Mouse (Mus musculus): ENCODE data around the gene Gm49403.
A peak's percentile ranks its signal among the peaks of the same experiment; 100 is the strongest.
"Not testable (repeated sequence)": the region's sequence is repeated elsewhere in the genome, so short reads cannot be mapped to it uniquely, and the experiment has no call there.

The Gm49403 gene

DNA sequence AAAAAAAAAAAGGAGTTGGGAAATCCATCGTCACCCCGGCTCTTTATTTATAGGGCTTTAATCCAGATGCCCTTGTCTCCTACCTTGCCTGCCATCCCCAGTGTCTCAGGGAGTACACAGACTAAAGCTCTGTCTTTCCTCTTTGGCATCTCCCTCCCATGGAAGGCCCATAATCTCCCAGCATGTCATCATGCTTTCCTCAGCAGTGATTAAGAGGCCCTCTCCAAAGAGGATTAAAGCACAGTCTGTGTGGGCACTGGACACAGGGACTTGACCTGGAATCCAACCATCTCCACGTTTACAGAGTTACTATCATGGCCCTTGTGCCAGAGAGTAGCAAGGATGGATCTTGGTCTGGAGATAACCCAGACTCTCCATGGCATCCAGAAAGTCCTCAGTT, at the start of gene Gm49403, which contains the start of gene Lbhd1:
Gene Gm49403, plus strand, starts transcription at position 315 of the 400 bp plus-strand sequence.
Gene Lbhd1, plus strand, starts transcription at position 117 of the 400 bp plus-strand sequence.
- no peak for DNase-seq

DNA sequence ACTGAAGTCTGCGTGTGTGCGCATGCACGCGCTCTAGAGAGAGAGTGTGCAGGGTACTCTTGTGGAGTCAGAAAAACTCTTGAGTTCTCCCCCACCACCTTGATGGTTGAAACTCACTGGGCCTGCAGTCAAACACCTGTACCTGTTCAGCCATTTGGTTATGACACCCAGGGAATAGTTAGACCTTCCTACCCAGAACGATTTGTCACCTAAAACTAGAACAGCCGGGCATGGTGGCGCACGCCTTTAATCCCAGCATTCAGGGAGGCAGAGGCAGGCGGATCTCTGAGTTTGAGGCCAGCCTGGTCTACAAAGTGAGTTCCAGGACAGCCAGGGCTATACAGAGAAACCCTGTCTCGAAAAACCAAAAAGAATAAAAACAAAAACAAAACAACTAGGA, 47.4 kb upstream of the Gm49403 start:
- DNase-seq = not testable (repeated sequence)

DNA sequence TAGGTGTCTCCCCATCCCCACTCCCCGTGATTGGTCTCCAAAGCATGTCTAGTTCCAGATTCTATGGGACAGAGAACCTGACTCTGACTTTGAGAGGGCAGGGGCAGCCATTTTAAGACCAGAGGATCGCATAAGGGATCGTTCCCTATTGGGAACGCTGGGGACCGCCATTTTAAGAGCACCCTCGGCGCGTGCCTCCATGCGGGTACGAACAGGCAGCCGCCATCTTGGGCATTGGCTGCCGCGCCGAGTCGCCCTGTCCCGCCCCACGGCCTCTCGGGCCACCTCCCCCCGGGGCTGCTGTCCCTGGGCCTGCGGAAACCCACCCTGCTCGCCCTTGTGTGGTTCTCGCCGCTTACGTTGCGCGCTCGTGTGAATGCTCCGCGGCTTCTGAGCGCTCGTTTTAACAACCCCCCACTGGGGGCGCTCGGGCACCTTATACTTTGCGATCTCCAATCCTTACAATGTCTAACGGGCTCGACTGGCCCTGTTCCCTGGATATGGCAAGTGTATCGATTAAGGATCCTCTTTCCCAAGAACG, 46.4 kb upstream of the Gm49403 start, which contains the start of gene Bscl2:
Gene Bscl2, plus strand, starts transcription at position 217 of the 541 bp plus-strand sequence.
- DNase-seq = peak; percentile 90 to 93

DNA sequence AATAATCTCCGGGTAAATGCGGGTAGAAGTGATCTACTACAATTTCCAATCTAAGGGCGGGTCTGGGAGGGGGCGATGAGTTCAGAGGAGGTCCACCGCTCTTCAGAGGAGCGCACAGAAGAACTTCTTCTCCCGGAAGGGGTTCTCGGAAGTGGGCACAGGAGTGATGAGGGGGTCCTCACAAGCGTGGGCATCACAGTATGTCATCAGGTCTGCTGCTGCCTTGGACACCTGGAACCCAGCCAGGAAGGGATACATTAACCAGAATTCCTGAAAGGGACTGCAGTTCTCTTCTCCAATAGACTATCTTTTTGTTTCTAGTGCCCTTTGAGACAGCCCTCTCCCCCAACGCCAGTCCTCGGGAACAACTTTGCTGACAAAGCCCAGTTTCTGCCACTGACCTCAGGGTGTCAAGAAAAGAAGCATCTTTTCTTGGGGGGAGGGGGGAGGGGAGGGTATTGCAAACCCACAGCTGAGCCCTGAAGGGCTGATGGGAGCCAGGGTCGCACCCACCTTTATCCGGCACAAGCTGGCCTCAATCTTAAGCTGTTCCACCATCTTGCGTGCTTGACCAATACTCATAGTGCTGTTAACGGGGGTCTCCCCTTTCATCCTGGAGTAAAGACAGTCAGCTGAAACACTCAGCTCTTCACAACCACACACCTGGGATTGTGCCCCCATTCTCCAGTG, 45.5 kb upstream of the Gm49403 start:
- peak; percentile 60 to 72 for DNase-seq

DNA sequence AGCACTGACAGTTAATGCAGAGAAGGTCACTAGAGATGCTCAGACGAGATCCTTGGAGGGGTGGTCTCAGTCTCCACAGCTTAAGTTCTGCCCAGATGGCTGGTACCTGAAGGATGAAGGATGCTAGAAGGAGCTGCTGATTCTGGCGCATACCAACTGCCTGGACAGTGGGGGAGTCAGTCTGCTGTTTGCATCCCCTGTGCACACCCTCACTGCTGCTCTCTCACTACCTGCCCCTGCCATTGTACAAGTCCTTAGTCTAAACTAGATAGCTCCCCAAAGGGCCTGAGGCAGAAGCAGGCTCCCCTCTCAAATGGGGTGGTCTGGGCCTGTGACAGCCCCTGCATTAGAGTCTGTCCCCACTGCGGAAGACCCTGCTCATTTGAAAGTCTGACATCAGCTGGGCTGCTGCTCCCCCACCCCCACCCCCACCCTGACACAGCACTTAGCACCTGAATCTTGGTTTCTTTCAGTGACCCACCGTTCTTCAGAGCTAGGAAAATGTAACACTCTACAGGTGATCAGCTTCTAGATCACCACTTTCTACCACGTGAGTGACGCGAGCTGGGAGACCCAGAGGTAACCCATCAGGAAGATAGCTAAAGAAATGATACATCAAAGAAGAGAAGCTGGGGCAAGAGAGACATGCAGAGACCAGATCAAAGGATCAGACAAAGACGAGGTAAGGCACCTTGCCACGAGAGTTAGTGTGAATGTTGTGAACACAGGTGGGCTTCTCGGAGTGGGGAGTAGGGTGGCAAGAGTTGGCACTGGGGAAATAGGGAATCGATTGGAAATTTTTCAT, 44.4 kb upstream of the Gm49403 start, which contains the start of gene Gng3:
Gene Gng3, minus strand, starts transcription at position 92 of the 805 bp plus-strand sequence.
- peak in 1 of 2 experiments; percentile 46 for DNase-seq

DNA sequence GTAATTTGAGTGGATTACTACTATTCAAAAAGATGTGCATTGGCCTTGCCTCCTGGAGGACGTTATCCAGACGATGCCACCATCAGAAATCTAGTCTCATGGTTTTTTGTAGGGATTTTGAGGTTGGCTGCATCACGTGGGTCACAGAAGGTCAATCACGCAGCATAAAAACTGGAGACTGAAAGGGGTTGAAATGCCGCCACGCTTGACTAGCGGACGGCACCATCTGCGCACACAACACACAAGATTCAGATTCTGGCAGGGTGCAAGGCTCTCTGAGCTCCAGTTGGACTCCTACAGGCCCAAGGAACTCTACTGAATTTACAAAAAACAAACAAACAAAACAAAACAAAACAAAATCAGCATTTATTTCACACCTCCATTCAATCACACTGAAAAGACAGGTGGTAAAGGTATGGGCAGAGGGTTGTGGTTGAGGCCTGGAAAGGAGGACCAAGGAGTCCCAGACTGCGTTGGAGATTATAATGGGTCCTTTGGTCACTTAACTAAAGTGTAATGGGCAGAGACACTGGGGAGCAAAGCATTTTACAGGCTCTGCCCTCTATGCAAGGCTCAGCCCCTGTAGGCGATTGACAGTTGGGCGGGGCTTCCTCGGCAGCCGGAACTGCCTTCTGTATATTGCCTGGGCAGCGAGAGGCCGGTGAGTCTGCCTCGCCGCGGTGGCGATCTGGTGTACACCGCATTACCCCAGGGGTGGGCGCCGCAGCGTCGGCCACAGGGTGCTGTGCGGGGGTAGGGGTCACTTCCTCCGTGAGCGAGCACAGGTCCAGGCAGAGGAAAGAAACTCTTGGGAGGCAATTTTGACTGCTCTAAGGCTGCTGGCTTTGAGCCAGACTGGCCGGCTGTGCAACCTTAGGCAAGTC, 43.6 kb upstream of the Gm49403 start:
- DNase-seq = peak; percentile 84 to 90

DNA sequence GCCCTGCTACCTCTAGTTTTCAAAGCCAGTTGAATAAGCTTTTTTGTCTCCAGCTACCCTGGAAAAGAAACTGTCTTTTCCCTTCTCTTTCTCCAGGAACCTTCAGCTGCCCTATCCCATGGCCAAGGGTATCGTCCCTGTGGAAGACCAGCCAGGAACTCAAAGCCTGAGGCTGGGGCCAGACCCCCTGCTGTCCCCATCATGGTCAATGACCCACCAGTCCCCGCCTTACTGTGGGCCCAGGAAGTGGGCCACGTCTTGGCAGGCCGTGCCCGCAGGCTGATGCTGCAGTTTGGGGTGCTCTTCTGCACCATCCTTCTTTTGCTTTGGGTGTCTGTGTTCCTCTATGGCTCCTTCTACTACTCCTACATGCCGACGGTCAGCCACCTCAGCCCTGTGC, 42.7 kb upstream of the Gm49403 start:
- DNase-seq = no peak

DNA sequence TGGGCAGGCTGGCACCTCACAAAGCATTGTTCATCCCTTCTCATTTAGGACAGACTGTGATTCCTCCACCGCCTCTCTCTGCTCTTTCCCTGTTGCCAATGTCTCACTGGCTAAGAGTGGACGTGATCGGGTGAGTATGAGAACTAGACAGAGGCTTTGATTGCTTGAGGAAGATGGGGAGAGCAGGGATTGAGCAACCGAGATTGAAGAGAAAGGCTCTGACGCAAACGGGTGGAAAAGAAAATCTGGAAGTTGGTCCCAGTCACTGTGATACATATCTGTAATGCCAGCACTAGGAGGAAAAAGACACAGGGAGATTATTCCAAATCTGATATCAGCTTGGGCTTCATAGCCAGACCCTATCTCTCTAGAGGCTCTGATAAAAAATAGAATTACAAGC, 40.8 kb upstream of the Gm49403 start:
- DNase-seq = no peak

DNA sequence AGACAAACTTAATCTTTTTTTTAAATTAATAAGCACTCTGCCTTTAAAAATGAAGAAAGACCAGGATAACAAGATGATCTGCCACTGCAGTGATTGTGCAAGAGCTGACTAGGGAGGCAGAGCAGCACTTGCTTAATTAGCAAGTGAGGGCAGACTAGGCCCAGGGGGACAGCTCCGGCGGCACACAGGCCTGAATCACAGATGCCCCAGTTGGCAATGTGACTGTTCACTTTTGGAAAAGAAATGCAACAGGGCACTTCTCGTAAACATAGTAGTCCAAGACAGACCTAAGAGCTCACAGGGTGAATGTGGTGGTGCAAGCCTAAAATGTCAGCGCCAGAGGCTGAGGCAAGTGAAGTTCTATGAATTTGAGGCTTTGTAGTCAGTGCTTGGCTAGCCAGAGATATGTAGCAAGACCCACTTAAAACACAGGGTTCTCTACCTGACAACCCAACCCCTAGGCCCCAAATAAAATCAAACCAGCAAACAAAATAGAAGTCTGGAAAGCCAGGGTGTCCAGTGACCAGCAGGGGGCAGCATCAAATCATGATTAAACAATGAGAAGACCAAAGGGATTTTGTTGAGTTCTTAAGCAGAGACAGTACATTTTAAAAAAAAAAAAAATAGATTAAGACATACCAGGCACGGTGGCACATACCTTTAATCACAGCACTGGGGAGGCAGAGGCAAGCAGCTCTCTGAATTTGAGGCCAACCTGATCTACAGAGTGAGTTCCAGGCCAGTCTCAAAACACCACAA, 39.2 kb upstream of the Gm49403 start:
- peak; percentile 89 to 90 for DNase-seq

DNA sequence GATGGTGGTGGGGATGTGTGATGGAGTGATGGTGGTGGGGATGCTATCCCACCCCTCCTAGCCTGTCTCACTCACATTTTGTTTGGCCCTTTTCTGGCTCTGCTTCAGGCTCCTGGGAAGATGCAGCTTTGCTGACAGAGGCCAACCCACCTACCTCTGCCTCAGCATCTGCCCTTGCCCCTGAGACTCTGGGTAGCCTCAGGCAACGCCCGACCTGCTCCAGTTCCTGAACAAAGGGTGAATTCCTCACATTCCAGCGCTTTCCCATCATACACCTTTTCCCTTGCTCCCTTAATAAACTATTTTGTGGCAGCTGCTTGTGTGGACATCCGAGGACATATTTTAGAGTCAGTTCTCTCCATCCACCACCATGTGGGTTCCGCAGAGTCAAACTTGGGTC, 35.4 kb upstream of the Gm49403 start:
- no peak for DNase-seq

DNA sequence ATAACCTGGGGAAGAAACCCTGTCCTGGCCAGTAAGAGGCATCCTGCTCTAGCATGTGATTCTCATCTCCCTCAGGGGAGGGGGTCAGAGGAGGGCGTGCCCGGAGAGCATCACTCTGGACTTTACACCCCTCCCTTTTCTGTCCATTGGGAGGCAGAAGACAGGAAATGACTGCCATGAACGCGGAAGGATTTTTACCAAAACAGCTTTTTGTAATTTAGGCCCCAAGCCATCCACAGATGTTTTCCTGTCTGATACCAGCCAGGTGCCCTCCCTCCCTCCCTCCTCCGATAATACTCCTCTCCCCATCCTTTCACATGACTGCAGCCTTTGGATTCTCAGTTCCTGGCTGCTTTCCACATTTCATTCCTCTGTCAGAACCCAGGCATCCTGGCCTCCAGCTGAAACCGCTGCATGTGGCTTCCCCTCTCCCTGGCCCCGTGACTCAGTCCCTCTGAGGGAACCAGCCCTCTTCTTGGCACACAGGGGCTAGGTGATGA, 33.3 kb upstream of the Gm49403 start, which contains the start of gene Lrrn4cl:
Gene Lrrn4cl, plus strand, starts transcription at position 367 of the 500 bp plus-strand sequence.
- DNase-seq = peak; percentile 45 to 75

DNA sequence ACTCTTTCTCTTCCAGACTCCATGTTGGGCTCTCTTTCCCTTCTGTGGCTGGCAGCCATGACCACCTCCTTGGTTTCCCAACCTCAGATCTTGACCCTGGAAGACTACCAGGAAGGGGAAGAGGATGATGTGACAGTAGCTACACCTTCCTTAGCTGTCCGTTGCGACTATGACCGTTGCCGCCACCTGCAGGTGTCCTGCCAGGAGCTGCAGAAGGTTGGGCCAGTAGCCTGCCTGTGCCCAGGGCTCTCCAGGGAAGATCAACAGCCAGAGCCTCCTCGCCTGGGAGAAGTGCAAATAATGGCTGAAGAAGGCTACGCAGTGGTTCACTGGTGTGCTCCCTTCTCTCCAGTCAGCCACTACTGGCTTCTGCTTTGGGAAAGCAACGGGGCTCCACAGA, 32.1 kb upstream of the Gm49403 start:
- DNase-seq = no peak

DNA sequence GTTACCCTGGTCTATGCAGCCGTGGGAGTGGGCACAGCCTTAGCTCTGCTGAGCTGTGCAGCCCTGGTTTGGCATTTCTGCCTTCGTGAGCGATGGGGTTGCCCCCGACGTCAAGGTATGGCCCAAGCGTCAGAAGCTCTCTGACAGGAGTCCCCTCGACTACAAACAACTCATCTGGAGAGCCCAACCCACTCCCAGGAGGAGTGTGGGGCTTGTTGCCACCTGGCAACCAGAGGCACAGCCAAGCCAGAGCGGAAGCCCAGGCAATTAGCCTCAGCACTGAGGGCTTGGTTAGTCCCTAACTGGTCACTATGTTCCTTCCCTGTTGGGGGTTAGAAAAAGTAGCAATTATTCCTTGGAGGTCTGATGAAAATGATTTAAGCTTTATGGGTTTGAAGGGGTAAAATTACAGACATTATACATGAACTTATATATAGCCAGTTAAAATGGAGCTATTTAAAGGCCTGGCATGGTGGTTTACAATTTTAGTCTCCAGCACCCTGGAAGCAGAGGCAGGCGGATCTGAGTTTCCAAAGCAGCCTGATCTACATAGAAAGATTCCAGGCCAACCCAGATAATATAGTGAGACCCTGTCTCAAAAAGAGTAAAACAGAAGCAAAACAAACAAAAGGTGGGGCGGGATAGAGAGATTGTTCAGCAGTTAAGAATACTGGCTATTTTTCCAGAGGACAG, 31.3 kb upstream of the Gm49403 start:
- no peak for DNase-seq

DNA sequence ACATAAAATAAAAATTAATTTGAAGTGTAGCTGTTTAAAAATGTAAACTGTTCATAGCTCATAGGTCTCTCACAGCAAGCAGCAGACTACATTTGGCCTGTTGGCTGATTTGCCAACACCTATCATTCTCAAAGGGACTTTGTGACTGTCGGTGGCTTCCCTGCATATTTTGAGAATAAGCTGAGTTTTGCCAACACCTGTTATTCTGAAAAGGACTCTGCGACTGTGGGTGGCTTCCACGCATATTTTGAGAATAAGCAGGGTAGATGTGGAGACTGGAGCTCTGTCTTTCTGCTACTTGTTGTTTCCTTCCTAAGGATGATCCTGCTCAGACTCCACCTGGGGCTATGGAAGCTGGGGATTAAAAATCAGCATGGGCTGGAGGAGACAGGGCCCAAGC, 30.6 kb upstream of the Gm49403 start:
- DNase-seq = no peak

DNA sequence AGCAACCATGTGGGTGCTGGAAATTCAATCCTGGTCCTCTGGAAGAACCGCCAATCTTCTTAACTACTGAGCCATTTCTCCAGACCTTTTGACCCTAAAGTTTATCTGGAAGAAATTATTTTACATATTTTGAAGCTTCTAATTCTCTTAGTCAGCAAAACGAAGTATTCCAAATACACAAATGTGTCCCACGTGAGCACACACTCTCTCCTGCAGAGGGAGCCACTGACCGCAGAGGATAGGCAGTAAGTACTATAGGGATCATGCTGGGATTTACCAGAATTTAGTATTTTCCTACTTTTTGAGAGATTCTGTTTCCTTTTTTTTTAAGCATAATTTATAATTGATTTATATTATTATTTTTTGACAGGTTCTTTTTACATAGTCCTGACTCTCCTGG, 26.0 kb upstream of the Gm49403 start:
- DNase-seq = peak; percentile 73 to 81

DNA sequence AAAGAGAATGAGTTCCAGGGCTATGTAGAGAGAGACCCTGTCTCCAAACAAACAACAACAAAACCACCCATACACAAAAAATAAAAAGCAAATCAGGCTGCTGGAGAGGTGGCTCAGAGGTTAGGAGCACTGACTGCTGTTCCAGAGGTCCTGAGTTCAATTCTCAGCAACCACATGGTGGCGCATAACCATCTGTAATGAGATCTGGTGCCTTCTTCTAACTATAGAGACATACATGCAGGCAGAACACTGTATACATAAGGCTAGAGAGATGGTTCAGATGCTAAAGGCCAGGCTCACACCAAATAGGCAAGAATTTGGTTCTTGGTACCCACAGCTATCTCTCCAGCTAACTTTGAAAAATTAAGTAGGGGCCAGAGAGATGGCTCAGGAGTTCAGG, 24.7 kb upstream of the Gm49403 start:
- peak in 1 of 2 experiments; percentile 45 for DNase-seq

DNA sequence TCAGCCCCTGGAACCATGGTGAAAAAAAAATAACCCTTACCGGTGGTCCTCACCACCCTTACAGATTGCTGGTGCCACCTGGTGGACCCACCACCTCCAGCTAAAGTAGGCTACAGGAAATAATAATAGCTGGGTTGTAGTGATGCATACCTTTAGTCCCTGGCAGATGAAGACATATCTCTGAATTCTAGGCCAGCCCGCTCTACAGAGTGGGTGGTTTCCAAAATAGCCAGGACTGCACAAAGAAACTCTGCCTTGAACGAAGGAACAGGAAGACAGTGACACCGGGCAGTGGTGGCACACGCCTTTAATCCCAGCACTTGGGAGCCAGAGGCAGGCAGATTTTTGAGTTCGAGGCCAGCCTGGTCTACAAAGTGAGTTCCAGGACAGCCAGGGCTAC, 19.5 kb upstream of the Gm49403 start:
- DNase-seq = no peak

DNA sequence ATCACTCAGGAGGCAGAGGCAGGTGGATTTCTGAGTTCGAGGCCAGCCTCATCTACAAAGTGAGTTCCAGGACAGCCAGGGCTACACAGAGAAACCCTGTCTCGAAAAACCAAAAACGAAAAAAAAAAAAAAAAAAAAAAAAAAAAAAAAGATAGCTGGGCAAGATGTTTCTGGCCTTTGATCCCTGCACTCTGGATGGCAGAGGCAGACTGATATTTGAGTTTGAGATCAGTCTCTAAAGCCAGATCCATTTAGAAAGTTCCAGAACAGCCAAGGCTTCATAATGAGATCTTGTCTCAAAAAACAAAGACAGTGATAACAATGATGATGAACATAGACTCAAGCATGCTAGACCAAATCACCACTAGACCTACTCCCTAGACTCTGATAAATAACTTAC, 13.3 kb upstream of the Gm49403 start:
- not testable (repeated sequence) for DNase-seq

DNA sequence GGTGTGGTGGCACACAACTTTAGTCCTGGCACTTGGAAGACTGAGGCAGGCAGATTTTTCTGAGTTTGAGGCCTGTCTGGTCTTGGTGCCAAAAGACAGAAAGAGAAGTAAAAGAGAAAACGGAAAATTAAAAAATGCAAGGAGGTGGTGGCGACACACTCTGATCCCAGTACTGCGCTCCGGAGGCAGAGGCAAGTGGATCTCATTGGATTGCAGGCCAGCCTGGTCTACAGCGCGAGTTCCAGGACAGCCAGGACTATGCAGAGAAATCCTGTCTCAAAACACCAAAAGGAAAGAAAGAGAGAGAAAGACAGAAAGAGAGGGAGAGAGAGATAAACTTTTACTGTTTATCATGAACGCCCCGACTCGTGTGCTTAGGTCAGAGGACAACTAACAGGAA, 12.9 kb upstream of the Gm49403 start:
- no peak for DNase-seq

DNA sequence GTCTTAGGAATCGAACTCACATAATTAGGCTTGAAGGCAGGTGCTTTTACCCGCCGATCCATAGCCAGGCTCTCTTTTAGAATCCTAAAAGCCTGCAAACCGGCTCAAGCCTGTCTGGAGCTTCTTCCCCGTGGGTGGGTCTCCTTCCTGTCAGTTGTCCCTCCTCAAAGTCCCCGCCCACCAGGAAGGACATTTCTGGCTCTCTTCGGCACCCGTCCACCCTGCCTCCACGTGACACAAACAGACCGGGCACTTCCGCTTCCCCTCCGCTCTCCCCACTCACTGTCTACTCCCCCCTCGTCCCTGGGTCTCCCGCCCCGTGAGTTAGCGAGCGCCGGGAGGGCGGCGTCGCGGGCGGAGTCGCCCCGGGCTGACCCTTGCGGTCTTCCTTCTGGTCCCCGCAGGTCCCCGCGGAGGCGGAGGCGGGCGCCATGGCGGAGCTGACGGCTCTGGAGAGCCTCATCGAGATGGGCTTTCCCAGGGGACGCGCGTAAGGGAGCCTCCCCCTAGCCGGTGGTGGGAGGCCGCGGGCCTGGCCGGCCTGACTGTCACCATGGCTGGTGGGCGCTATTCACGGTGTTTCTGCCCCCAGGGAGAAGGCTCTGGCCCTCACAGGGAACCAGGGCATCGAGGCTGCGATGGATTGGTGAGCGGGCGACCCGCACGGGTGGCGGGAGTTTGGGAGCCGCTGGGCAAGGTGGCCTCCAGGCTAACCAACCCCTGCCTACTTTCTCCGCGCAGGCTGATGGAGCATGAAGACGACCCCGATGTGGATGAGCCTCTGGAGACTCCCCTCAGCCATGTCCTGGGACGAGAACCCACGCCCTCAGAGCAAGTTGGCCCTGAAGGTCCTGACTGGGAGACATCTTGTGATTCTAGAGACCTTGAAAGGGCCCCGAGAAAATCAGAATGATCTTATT, 12.2 kb upstream of the Gm49403 start, which contains the start of gene Ubxn1:
Gene Ubxn1, plus strand, starts transcription at position 230 of the 920 bp plus-strand sequence.
- DNase-seq = peak; percentile 95 to 97
